Mouse (Mus musculus) spleen, adult 2 months (tissue): Measurements from ENCODE around the gene Lpcat2. TPM values are rescaled to one million over a fixed set of nuclear protein-coding genes. Genes with fewer than 3 reads are reported as not detected.

Experiments
- DNase-seq, 2 experiments: peaks; one replicate each; pipeline versions ENCODE4 v3.0.0 to v3.0.0-alpha.2; 2012 to 2021; ENCODE audit warnings: low spot score in 2 of 2, low read depth in 1 of 2
- H3K27ac ChIP-seq: fragments of 200-500 bp; 2 replicates; pipeline ENCODE4 v1.5.1; 2012; ENCODE audit warnings: low read length, inconsistent platforms; ENCODE audit not compliant: insufficient read depth
- H3K27me3 ChIP-seq: fragments of 200-500 bp; 2 replicates; pipeline ENCODE4 v1.6.1; 2012; ENCODE audit warnings: mild to moderate bottlenecking, moderate library complexity, low read length, inconsistent platforms; ENCODE audit not compliant: control insufficient read depth, insufficient read depth
- H3K36me3 ChIP-seq: fragments of 200-500 bp; 2 replicates; pipeline ENCODE4 v1.6.1; 2012; ENCODE audit warnings: mild to moderate bottlenecking, low read length, inconsistent platforms; ENCODE audit not compliant: control insufficient read depth, insufficient read depth
- H3K4me1 ChIP-seq: fragments of 200-500 bp; 2 replicates; pipeline ENCODE4 v1.6.1; 2011; ENCODE audit warnings: inconsistent platforms; ENCODE audit not compliant: control insufficient read depth, insufficient read depth, insufficient read length
- H3K4me3 ChIP-seq: fragments of 200-500 bp; 2 replicates; pipeline ENCODE4 v1.5.1; 2011; ENCODE audit warnings: mild to moderate bottlenecking, inconsistent platforms; ENCODE audit not compliant: insufficient read depth, insufficient read length; ENCODE audit errors: extremely low read depth
- CTCF ChIP-seq: fragments of 200-500 bp; IDR thresholded peaks from 2 replicates; pipeline ENCODE4 v1.5.1; 2011; ENCODE audit warnings: mild to moderate bottlenecking, inconsistent platforms; ENCODE audit not compliant: insufficient read depth, insufficient read length, insufficient replicate concordance; ENCODE audit errors: extremely low read depth
- POLR2A ChIP-seq: fragments of 200-500 bp; IDR thresholded peaks from 2 replicates; pipeline ENCODE4 v1.6.1; 2011; ENCODE audit warnings: low read depth, low read length, inconsistent platforms
- WGBS: fragments of 180-500 bp; shearing (Covaris S2); methylation state at CpG from one replicate; pipeline ENCODE4 v1.1.7; 2018; 5-methylcytosine and 5-hydroxymethylcytosine counted together
- polyA plus RNA-seq: library from polyadenylated mRNA; depleted of rRNA; stranded (reverse); fragments of >200 nt; gene quantifications from 2 replicates; pipeline ENCODE4 v1.2.3, GENCODE M21; 2012

Lpcat2 gene
- polyA plus RNA-seq, 1 experiment, result 9.2 TPM

DNA sequence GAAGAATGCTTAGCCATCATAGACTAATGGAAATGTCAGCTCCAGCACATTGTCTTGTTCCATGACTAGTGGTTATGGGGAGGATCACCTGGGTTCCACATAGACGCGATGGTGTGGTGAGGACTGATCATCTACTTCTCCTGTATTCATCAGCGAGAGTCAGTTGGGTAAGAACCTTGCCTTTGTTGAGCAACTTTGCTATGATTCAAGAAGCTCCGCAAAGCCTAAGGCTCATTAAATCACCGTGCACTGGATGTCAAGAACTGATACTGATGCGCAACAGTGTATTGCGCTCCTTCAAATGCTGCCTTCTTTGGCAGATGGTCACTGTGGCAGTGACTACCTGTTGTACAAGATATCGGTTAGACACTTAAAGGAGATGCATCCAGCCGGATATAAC, 51.4 kb downstream of the Lpcat2 start:
- Histone ChIP-seq H3K4me3 (no peak overlapping the region), H3K4me1 (no peaks in the 10 kb centered on the region), H3K27ac (no peak overlapping the region), H3K27me3 (no peaks in the 10 kb centered on the region), H3K36me3 (no peaks in the 10 kb centered on the region)
- WGBS, result 93% methylated on average over 9 of the region's 9 CpGs
- DNase-seq, result no peak
- no peak for TF ChIP-seq POLR2A
- TF ChIP-seq CTCF, result no peak

DNA sequence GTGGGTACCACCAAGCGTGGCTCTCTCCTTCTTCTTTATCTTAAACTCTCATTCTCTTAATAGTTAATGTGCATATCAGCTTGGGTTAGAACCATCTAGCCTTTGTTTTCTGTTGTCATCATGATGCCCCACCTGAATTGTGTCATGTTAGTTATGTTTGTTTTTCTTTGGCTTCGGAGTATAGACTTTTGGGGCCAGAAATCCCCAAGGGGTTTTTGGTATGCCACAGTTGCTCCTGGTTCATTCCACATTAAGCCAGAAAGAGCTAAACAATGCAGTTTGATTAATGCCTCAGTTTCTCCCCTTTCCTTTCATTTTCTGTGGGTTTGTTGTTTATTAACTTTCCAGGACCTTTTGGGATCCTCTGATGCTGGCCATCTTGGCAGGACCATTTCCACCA, 53.3 kb downstream of the Lpcat2 start:
- no peak overlapping the region for H3K4me3 ChIP-seq
- no peaks in the 10 kb centered on the region for H3K36me3 ChIP-seq
- no peak overlapping the region for H3K27ac ChIP-seq
- H3K4me1 ChIP-seq, result no peaks in the 10 kb centered on the region
- no peak for TF ChIP-seq POLR2A
- TF ChIP-seq CTCF, result no peak
- 90% methylated on average over 2 of the region's 2 CpGs for WGBS
- H3K27me3 ChIP-seq, result no peaks in the 10 kb centered on the region
- no peak for DNase-seq

DNA sequence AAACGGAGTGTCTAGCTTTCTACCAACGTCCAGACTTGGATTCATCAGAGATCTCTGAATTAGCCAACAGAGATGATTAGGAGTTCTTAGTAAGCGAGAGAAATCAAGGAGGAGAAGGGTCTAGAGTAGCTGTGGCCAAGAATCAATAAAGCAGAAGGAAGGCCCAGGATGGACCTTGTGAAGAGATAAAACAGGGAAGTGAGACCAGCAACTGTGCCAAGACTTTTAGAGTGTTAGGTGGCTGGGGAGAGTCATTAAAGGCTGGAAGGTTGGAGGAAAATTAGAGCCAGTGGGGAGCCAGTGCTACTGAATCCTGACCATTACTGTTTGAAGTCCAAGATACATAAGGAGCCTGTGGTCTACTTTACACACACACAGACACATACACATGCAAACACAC, 56.3 kb downstream of the Lpcat2 start:
- no peak for DNase-seq
- no peak overlapping the region for H3K4me3 ChIP-seq
- no peak overlapping the region for H3K27ac ChIP-seq
- H3K4me1 ChIP-seq, result no peaks in the 10 kb centered on the region
- no peaks in the 10 kb centered on the region for H3K27me3 ChIP-seq
- TF ChIP-seq POLR2A, result no peak
- TF ChIP-seq CTCF, result no peak
- no peaks in the 10 kb centered on the region for H3K36me3 ChIP-seq
- 80% methylated on average over 3 of the region's 3 CpGs for WGBS

DNA sequence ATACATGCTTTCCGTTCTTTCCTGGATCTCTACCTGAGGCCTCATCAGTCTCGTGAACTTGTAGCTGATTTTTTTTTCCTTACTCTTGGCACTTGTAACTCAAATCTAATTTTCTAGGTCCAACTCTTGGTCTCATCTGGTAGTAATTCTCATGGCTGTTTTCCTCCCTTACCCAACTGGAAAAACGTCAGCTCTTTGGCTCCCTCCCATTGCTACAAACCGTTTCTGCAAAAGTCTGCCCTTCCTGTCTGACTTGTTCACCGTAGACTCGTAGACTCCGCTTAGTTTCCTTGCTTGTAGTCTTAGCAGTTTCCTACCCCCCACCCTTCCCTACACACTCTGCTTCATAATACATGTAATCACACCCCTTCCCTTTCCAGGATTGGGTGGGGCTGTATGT, 58.3 kb downstream of the Lpcat2 start:
- no peak overlapping the region for H3K4me3 ChIP-seq
- H3K36me3 ChIP-seq, result no peaks in the 10 kb centered on the region
- WGBS, result 88% methylated on average over 7 of the region's 7 CpGs
- TF ChIP-seq POLR2A, result no peak
- TF ChIP-seq CTCF, result no peak
- no peaks in the 10 kb centered on the region for H3K4me1 ChIP-seq
- H3K27me3 ChIP-seq, result no peaks in the 10 kb centered on the region
- DNase-seq, result no peak
- H3K27ac ChIP-seq, result no peak overlapping the region

DNA sequence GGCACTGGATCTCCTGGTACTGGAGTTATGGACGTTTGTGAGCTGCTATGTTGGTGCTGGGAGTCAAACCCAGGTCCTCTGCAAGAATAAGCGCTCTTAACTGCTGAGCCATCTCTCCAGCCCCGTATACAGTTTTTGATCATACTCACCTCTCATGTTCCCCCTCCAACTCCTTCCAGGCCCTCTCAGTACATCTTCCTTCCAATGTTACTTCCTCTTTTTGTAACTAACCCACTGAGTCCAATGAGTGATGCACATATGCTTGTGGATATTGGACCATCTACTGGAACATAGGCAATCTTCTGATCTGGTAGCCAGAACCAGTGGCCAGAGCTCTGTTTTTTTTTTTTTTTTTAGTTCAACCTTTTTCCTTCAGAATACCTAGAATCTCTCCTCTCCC, 60.9 kb downstream of the Lpcat2 start:
- TF ChIP-seq CTCF (no peak), POLR2A (no peak)
- H3K4me1 ChIP-seq, result no peaks in the 10 kb centered on the region
- H3K27ac ChIP-seq, result no peak overlapping the region
- H3K36me3 ChIP-seq, result no peaks in the 10 kb centered on the region
- no peak overlapping the region for H3K4me3 ChIP-seq
- WGBS, result 71% methylated on average over 3 of the region's 3 CpGs
- no peaks in the 10 kb centered on the region for H3K27me3 ChIP-seq
- DNase-seq, result no peak

- WGBS, result 86% methylated on average over 3 of the region's 3 CpGs
- Histone ChIP-seq H3K4me3 (no peak overlapping the region), H3K36me3 (no peaks in the 10 kb centered on the region), H3K4me1 (no peaks in the 10 kb centered on the region), H3K27me3 (no peaks in the 10 kb centered on the region), H3K27ac (no peak overlapping the region)
- TF ChIP-seq POLR2A, result no peak
- no peak for TF ChIP-seq CTCF
- no peak for DNase-seq
Measured at GRCm38 (mm10) chr8:92921768-92922167, 66.6 kb downstream of the Lpcat2 start.

DNA sequence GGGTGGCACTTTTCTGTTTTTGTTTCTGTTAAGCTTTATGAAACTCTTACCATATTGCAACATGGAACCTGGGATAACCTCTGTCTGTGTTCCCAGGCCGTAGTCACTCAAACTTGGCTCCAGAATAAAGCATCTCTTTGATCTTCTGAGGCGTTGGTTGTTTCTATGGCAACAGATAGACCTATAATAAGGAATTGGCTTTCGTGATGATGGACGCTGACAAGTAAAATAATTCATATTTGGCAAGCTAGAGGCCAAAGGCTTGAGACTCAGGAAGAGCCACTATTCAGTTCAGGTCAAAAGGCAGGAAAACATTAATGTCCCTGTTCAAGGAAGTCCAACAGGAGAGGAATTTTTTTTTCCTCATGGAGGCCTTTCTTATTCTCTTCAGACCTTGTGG, 73.8 kb downstream of the Lpcat2 start:
- WGBS, result 88% methylated on average over 4 of the region's 4 CpGs
- Histone ChIP-seq H3K4me3 (no peak overlapping the region), H3K4me1 (no peaks in the 10 kb centered on the region), H3K27me3 (no peaks in the 10 kb centered on the region), H3K36me3 (no peaks in the 10 kb centered on the region), H3K27ac (no peak overlapping the region)
- no peak for DNase-seq
- no peak for TF ChIP-seq POLR2A
- TF ChIP-seq CTCF, result no peak

DNA sequence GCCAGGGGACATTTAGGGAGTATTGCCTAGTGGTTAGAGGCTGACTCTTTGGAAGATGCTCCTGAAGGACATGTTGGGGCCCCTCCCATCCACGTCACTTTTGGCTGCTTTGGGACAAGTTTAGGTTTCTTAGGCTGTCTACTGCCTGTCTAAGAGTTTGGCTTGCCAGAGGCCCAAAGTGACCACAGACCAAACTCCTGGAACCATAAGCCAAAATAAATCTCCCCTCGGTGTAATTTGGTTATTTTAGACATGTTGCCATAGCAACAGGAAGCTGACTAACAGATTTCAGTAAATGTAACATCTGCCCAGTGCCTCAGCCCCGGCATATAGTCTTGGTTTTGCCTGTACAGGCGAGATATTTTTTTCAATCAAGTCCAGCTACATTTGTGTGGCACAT, 82.9 kb downstream of the Lpcat2 start:
- Histone ChIP-seq H3K4me1 (no peaks in the 10 kb centered on the region), H3K36me3 (no peaks in the 10 kb centered on the region), H3K27me3 (no peaks in the 10 kb centered on the region), H3K4me3 (no peak overlapping the region), H3K27ac (no peak overlapping the region)
- WGBS, result 57% methylated on average over 4 of the region's 4 CpGs
- TF ChIP-seq CTCF (no peak), POLR2A (no peak)
- no peak for DNase-seq
